Mouse (Mus musculus) frontal cortex, postnatal 10 days (tissue): Measurements from ENCODE around the gene Ptprs.

Experiments
- DNase-seq, 2 experiments: peaks; one replicate each; pipeline ENCODE4 v3.0.0; 2022; ENCODE audit warnings: low spot score in 2 of 2, mixed read lengths in 1 of 2

The Ptprs gene

DNA sequence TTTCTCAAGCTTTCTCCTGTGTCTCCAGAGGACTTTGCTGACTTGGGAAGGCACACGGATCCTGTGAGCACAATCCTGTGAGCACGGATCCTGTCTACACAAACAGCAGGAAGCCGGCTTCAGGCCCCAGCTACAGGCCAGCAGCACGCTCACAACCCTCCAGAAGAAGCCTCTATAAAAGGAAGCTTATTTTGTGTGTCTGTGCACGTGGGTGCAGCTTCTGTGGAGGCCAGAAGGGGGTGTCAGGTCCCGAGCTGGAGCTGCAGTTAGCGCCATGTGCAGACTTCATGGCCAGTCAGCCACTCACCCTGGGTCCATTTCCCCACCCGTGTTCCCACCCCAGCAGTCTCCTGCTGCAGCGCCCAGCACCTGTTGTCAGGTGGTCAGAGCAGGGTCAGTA, 7.9 kb downstream of the Ptprs start:
- DNase-seq: no peak

DNA sequence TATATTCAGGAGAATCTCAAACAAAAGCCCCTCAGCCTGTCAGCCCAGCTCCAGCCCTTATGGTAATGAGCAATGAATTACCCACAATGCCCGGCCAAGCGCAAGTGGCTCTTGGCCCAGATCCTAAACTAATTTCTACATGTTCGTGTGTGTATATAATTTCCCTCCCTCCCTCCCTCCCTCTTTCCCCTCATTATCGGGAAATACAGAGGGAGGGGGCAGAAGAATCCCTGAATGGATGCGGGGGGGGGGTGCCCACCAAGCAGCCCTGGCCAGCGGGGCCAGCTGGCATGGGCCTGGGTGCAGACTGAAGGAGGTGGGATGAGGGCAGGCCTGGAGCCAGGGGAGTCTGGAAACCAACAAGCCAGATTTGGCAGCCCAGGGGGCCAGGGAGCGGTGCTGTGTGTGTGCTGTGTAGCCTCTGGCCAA, 8.8 kb downstream of the Ptprs start:
- DNase-seq: peak; percentile 69

DNA sequence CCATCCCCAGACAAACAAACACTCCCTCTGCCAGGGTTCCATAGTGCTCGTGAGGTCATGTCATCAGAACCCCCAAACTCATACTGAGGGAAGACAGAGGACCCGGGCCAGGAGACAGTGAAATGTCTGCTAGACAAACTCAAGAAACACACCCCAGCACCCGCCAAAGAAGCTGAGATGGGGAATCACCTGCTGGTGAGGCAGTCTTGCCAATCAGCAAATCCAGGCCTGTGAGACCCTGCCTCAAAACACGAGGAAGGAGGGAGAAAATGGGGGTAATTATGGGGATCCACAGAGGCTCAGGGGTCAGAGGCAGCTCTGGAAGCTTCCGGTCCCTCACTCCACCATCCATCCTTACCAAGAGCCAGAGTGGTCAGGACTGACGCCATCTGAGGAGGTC, 9.5 kb downstream of the Ptprs start:
- no peak for DNase-seq

DNA sequence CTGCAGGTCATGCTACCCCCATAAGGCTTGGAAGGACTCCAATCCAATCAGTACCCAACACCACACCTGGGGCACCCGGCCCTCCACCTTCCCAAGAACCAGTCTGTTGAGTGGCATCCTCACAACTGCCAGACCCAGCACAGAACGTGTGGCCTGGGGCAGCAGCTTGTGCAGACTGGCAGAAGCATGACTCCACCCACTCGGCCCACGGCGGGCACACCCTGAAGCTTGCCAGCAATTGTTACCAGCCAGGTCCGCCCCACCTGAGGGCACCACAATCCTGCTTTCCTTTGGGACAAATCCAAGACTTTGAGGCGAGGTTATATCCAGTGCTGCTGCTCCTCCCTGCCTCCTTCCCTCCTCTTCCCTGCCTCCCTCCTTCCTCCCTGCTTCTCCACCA, 11.5 kb downstream of the Ptprs start:
- no peak for DNase-seq

DNA sequence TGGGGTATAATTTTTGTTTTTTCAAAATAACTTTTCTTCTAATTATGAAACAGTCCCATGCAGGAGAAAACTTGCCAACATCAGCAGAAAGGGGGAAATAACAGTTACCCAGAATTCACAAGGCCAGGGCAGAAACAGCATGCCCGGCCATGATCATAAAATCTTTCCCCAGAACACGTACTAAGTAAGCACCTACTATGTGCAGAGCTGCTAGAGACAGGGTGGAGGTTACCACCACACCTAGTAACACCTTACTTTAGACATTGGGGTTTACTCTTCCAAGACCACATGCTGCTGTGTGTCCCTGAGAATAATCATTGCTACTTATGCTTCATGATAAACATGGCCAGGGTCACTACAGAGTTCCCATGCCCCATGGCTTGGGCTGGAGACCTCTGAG, 11.9 kb downstream of the Ptprs start:
- DNase-seq: no peak

DNA sequence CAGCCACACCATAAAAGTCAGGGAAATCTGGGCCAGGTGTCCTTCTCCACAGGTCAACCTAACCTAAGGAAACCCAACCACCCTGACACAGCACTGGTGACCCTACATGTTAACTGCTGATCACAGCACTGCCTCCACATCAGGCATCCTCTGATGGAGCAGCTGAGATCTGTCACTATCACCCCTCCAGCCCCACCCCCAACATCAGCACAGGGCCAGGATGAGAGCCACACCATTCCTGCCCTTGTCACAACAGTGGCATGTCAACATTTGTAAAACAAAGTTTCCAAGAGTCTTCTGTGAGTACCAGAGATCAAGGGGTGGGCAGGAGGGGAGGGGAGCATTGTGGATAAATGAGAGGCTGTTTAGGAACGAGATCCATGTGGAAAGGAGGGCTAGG, 12.8 kb downstream of the Ptprs start:
- no peak for DNase-seq

DNA sequence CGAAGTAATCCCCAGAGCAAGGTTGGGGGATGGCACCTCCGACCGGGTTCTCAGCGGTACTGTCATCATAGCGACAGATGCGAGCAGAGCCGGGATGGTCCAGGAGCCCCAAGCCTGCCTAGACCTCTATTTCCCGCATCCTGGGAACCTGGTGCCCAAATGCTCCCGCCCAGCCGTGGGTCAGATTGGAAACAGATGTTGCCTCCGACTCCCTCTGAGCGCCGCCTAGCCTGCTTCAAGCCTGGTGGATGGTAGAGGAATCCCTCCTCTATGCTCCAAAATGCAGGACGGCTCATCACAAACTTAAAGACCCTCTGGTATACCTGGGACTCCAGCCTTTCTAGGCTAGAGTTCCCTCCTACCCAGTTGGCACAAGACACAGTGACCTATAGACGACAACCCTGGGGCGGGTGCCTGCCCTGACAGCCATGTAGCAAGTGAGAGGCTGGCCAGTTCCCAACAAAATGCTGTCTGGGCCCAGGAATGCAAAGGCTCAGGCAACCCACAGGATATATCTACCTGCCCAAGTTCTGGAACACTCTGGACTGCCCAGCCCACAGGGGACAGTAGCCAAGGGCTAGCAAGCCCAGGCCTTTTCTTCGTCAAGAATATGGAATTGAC, 13.3 kb downstream of the Ptprs start:
- no peak for DNase-seq

DNA sequence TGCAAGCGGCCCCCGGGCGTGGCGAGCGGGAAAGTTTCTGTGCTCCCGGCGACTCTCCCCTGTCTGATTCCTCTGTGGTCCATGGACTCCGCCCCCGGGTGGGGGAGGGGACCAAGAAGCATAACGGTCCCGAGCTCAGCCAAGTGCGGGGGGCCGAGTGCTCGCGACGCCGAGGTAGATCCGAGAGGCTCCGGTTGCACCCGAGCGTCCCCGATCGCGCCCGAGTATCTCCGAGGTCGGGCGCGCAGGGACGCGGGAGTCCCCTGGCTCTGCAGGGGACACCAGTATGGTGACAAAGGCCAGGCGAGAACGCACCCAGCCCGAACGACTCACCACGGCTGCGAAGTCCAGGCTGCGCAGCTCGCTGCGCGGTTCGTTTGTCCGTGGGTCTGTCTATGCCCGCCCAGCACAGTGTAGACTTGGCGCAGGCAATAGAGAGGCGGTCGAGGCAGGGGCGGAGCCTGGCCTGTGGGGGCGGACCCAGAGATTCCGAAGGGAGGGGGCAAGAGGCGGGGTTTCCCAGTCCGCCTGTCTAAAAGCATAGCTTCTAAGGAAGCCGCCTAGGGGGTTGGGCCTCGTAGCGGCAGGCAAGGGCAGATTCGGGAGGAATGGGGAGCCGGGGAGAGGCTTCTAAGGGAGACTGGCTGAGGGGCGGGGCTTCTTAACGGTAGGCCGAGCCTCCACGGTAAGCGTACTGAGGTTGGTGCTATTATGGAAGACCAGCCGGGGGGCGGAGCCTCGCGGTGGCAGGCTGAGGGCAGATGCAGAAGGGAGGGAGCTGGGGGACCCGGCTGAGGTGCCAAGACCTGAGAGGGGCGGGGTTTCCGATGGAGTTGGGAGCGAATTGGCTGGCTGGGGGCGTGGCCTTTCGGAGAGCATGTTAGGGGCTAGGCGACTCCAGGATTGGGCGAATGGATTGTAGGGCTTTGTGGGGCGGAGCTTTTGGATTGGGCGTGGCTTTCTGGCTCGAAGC, 14.2 kb downstream of the Ptprs start:
- DNase-seq: peak; percentile 98

DNA sequence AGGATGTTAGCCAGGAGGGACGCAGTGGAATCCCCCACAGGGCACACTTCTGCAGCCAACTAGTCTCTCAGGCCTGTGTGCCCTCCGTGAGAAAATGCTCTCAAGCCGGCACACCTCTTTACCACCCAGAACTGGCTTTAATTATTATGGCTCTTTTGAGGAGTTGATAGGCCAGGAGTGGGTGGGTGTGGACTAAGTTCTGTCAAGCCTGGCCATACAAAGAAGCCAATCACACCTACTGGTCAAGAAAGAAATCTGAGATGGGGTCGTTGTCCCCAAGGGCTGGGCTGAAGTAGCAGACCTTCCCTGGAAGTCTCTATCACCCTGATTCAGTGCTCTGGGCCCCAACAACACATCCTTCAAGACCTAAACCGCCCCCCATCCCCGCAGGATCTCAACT, 15.4 kb downstream of the Ptprs start:
- DNase-seq: no peak

DNA sequence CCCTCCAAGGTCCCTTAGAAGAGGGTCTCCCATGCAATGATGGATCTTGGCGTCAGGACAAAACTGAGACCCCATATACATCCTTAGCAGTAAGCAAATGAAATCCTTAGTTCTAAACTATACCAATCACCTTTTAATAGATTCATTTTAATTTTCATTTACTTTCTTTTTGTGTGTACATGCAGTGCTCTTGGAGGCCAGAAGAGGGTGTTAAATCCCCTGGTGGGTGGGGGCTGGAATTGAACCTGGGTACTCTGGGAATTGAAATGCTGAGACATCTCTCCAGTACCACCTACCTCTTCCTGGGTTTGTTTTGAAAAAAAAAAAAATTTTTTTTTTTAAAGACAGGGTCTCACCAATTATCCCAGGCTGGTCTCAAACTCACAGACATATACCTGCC, 18.8 kb downstream of the Ptprs start:
- no peak for DNase-seq

DNA sequence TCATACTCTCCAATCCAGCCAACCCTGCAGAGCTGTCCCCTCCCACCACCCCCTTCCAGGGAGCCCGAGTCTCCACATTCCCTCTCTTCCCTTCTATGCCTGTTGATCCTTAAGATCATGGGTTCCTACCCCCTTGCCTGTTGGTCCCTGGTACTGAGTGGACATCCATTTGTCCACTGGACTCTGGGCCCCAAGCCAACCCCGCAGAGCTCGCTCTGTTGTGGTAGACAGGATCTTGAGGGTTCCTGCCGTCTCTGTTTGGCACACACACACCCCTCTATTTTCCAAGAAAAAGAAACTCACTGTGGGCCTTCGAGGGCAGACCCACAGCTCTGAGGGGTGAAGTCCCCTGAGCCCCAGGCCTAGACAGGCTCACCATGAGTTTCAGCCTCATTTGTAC, 19.9 kb downstream of the Ptprs start:
- no peak for DNase-seq

DNA sequence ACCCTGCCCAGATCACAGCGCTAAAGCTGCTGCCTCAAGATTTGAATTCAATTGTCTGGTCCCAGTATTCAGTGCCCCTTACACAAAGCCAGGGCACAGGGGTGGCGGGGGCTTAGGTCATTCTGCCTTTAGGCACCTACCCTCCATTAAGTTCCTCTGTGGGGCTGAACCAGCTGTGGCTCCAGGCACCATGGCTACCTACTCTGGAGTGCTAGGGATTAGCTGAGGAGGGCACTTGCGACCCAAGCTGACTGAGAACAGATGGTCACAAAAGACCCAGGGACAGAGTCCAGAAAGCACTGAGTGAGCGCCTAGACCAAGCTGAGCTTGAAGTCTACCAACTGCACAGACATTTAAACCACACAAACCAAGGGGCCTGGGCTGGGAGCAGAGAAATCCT, 22.6 kb downstream of the Ptprs start:
- no peak for DNase-seq

DNA sequence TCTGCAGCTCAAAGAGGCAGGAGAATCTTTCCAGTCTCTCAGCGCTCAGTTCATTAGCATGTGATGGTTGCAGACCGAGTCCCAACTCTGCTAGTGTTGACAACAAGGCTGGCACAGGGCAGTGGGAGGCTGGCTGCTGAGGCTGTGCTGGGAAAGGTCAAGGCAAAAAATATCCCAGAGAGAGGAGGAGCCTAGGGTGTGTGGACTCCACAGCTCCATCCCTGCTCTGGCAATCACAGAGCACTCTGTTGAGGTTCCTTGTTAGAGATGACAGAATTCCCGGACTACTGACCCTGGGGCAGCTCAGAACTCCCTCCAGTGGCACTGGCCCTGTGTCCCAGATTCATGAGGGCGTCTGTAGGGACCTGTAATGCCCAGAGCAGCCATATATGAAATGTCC, 23.0 kb downstream of the Ptprs start:
- DNase-seq: no peak

DNA sequence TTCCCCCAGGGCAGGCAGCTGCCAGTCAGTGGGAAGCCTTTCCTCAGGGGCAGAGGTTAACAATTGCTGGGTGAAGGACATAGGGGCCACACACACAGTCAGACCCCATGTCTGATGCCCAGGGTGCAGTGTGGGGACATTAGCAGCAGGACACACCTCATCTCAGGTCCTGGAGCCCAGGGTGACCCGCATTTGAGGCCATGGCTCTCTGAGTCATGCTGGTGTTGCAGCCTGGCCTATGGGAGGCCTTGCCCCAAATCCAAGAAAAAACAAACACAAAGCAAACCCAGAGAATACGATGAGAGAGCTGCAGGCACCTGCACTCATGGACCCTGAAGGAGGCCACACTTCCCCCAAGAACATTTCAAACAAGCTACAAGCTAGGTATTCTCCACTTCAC, 28.6 kb downstream of the Ptprs start:
- DNase-seq: no peak

DNA sequence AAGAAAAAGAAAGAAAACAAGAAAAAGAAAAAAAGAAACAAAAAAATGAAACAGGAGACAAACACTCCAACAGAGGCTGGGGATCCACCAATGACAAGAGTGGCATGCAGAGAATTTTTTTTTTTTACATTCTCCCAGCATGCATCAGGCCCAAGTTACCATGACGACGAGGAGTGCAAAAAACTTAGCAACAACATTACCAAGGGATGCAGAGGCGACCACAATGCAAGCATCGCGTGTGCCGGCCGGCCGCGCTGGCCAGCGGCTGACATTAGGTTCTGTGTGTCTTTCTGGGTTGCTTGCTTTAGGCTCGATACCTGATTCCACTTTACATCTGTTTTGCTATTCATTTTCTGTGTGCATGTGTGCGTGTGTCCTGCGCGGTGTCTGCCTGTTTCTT, 30.9 kb downstream of the Ptprs start:
- DNase-seq: no peak

DNA sequence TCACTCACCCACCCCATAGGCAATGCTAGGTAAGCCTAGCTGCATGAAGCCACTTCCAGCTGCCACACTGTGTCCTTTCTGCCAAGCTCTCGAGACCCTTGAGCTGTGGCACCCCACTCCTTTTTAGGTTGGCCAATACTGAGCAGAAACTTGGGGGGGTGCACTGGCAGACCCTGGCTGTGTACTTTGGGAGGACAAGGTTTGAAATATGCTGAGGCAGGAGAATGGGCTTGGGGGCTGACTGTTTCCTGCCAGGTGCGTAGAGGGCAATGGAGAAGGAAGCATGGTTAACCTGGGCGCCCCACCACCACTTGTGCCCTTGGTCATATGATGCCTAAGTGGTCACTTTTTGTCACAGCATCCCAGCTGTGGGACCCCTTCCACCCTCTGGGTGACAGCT, 31.5 kb downstream of the Ptprs start:
- DNase-seq: no peak

DNA sequence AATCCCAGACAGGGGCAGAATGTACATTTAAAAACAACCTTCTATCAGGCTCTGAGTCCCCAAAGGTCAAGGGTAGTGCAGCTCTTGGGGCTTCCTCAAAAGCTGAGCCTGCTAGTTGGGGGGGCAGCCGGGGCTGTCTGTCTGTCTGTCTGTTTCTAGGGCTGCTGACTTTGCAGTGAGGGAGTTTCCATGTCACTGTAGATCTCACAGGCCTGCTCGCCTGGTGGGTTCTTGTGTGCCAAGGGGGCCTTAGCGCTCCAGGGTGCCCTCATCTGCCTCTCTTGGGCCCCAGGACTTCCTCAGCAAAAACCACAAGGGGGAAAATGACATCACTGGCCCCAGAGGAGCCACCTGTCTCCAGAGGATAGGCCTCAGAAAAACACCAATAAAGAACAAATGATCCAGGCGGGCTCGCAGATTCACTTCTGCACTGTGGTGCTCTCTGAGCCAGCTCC, 32.9 kb downstream of the Ptprs start:
- no peak for DNase-seq

DNA sequence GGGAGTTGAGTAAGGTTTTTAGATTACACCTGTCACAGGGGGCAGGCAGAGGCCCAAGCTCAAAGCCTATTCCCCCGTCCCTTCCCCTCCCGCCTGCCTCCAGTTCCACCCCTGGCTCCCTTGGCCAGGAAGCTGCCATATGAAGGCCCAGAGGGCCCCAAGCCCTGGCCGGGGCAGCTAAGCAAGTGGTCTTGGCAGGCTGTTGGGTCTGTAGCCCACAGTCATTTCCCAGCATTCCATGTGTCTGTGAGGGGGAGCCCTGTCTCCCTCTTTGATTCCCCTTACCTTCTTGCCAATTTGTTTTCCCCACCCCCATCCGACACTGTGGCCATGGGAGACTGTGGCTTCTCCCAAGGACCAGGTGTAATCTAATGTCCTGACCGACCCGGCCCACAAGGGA, 34.0 kb downstream of the Ptprs start:
- no peak for DNase-seq

DNA sequence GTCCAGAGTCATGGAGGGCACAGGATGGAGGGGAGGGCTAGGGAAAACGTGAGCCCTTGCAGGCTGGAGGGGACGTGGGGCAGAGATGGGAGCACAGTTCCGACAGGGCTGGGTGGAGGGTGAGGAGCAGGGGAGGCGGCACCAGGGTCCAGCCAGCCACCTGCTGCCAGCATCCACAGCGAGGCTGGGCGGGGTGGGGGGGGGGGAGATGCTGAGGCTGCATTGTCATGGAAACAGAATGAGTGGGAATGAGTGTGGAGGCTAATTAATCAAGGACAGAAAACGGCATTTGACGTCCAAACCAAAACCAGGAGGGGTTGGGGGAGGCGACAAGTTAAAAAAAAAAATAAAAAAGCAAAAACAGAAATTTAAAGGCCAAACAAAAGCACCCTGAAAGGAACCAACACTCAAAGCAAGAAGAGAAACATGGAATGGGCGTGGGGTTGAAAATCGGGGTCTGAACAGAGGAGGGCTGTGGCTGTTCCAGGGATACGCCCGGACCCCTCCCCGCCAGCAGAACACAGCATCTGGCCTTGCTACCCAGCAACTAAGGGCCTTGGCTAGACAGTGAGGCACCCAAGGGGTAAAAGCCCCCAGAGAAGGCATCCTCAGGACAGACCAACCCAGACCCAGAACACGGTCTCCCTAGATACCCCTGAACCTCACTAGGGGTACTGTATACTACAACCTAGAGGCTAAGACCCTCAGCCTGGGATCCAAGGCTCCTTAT, 36.4 kb downstream of the Ptprs start:
- no peak for DNase-seq

DNA sequence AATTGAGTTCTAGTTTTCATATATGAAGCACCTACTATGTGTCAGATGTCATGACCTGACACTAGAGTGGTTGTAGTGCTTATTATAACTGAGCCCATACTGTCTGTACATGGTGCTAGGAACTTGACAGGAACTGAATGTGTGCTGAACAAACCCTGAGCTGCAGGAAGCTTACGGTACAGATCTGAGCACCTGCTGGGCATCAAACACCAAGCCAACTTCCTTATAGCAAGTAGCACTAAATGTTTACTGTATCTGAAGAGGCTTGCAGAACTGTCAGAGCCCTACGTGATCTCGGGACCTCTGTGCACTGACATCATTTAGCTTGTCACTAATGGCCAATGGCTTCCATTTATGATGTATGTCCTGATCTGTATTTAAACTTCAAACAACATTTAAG, 44.7 kb downstream of the Ptprs start:
- no peak for DNase-seq

DNA sequence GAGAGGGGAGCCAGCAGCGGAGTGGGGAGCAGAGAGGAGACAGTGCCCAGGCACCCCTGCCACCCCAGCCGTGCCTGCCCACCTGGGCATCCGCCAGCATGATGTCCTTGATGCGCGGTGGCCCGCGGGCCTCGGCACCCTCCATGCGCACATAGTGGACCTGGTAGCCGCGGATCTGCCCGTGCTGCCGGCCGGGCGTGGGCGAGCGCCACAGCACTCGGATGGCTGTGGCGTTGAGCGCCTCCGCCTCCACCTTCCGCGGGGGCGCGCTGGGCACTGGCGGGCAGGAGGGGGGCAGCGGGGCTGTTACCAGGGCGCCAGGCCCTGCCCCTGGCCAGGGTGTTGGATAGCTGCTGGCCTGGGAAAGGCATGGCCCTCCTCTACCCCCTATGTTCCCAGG, 48.4 kb downstream of the Ptprs start:
- DNase-seq: no peak

DNA sequence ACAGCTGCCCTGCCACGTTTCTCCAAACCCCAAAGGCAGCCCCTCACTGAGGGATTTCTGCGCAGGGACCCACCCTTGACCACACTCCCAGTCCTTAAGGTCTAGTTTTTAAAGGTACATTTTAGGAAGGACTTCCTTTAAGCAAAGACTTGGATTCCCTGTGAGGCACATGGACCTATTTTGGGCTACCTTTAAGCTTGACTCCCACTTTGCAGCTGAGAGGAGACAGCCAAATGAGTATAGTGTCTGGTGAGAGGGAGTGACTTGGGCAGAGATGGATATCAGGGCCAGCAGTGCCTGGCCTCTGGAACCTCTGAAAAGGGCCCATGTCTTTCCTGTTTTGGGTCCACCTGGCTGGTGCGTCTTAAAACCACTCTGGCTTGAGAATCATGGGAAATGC, 50.3 kb downstream of the Ptprs start:
- DNase-seq: no peak

DNA sequence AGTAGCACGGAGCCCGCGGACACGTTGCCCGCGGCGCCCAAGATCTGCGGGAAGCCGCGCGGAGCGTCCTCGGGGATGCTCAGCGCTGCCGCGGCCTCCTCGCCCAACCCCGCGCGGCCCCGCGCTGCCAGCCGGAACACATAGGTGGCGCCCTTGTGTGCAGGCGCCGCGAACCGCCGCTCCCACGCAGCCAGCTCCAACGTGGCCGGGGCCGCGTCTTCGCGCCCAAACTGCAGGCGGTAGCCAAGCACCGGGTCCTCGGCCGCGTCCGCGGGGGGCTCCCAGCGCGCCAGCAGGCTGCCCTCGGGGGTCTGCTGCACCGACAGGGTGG, 50.7 kb downstream of the Ptprs start:
- peak in 1 of 2 experiments; percentile 81 for DNase-seq
